ENCODE assay signal across 14 mouse cellular contexts in the genomic region with DNA sequence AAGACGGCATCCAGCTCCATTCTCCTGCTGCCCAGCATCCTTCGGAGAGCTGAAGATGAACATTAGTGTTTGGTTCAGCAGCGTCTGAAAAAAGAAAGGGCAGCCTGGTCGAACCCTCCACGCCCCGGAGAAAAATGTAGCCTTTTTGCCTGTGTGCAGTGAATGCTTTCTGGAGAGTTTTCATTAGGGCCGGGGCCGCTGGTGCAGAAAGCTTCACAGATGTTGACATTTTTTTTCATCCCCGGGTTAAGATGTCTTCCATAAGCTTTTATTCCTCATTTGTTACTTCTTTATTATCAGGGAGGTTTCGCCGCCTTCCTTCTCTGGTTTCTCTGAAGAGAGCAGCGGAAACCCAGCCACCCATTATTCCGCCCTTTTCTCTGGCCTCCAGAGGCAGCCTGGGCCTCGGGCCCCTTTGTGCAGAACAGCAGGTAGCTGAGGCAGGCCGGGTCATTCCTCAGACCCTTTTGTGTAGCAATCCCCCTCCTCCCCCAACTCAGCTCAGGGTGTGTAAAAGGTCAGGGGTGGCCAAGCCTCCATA.
DNase-seq lines count a peak whose midpoint lies in the region; ATAC-seq and TF ChIP-seq lines count a peak whose summit lies in the region.
"Had no signal": no experiment of that assay in that cellular context is flagged by ENCODE, and none has a peak within 500 bp of the region (broad histone marks: within the 10 kb centered on the region; RNA-seq: fewer than 3 reads in every experiment).

No protein-coding gene starts in this region.

- peak overlapping the region; percentile 25; the same call in 1 of the 2 replicates for H3K4me2 ChIP-seq in forebrain, embryonic 15.5 days (replicated peaks)
- peak overlapping the region; percentile 35 for H3K4me2 ChIP-seq in midbrain, embryonic 12.5 days (replicated peaks)
- no peak overlapping the region for H3K4me2 ChIP-seq in intestine, embryonic 16.5 days (ENCODE audit: low read depth, low read length)
- H3K4me2 ChIP-seq: heart, embryonic 15.5 days; lung, embryonic 15.5 days had no signal

- no peaks in the 10 kb centered on the region for H3K27me3 ChIP-seq in E14TG2a.4 (ENCODE audit: insufficient read depth, low read length)
- H3K27me3 ChIP-seq in forebrain, embryonic 15.5 days: 0 out of 2 replicates have a peak, but pooled peaks cover 3% of the 10 kb centered on the region
- H3K27me3 ChIP-seq in midbrain, embryonic 12.5 days: peaks cover 72% of the 10 kb centered on the region
- no peaks in the 10 kb centered on the region for H3K27me3 ChIP-seq in intestine, embryonic 16.5 days (replicated peaks; ENCODE audit: control insufficient read depth, insufficient read depth, low read length)
- H3K27me3 ChIP-seq: lung, embryonic 15.5 days had no signal

- no peak overlapping the region for H3K9ac ChIP-seq in forebrain, embryonic 15.5 days (replicated peaks)
- 0 out of 2 replicates have a peak overlapping the region, but pooled peaks have one; percentile 1 for H3K9ac ChIP-seq in midbrain, embryonic 12.5 days (replicated peaks)
- no peak overlapping the region for H3K9ac ChIP-seq in intestine, embryonic 16.5 days (ENCODE audit: low read depth, low read length)
- H3K9ac ChIP-seq: heart, embryonic 15.5 days; lung, embryonic 15.5 days had no signal

- no peak for ATAC-seq in forebrain, embryonic 15.5 days (replicated peaks)
- no peak for ATAC-seq in midbrain, embryonic 12.5 days (ENCODE audit: low FRiP score, low read depth)
- no peak for ATAC-seq in intestine, embryonic 16.5 days
- ATAC-seq: CD4-positive, CD25-positive, alpha-beta regulatory T cell, adult 4 months had no signal

- no peak for TF ChIP-seq POLR2A in brain, embryonic 14.5 days (IDR thresholded peaks at IDR 0.05; ENCODE audit: borderline replicate concordance, extremely low read depth, insufficient read depth, insufficient read length, poor library complexity, severe bottlenecking)

- H3K4me1 ChIP-seq in E14TG2a.4 (replicated peaks; ENCODE audit: low read depth, low read length): peaks cover 61% of the 10 kb centered on the region
- peaks cover 11% of the 10 kb centered on the region for H3K4me1 ChIP-seq in forebrain, embryonic 15.5 days
- H3K4me1 ChIP-seq in midbrain, embryonic 12.5 days: peaks cover 17% of the 10 kb centered on the region
- H3K4me1 ChIP-seq in intestine, embryonic 16.5 days (ENCODE audit: control insufficient read depth, insufficient read depth, low read length): no peaks in the 10 kb centered on the region
- H3K4me1 ChIP-seq: heart, embryonic 15.5 days had no signal

- no peak for TF ChIP-seq CTCF in E14TG2a.4 (conservative IDR thresholded peaks at IDR 0.05; ENCODE audit: low read length)
- TF ChIP-seq CTCF in brain, embryonic 14.5 days (IDR thresholded peaks at IDR 0.05; ENCODE audit: borderline replicate concordance, extremely low read depth, insufficient read depth, insufficient read length): no peak

- peaks cover 6% of the 10 kb centered on the region for H3K9me3 ChIP-seq in E14TG2a.4 (ENCODE audit: low read length)
- H3K9me3 ChIP-seq in forebrain, embryonic 15.5 days: no peaks in the 10 kb centered on the region
- H3K9me3 ChIP-seq in midbrain, embryonic 12.5 days: peaks cover 3% of the 10 kb centered on the region; the same call in 1 of the 2 replicates
- H3K9me3 ChIP-seq in intestine, embryonic 16.5 days (ENCODE audit: control insufficient read depth, low read length): no peaks in the 10 kb centered on the region
- H3K9me3 ChIP-seq: lung, embryonic 15.5 days had no signal

- intact Hi-C loops in gastrocnemius, postnatal 36 days (cut with DNase I): no loop called here

- peak overlapping the region; percentile 77 for H3K4me3 ChIP-seq in E14TG2a.4 (replicated peaks; ENCODE audit: low read length)
- no peak overlapping the region for H3K4me3 ChIP-seq in forebrain, embryonic 15.5 days
- peak overlapping the region; percentile 7; the same call in 1 of the 2 replicates for H3K4me3 ChIP-seq in midbrain, embryonic 12.5 days
- no peak overlapping the region for H3K4me3 ChIP-seq in intestine, embryonic 16.5 days (ENCODE audit: low read length)
- H3K4me3 ChIP-seq: heart, embryonic 15.5 days; lung, embryonic 15.5 days had no signal

- peak; percentile 47 for DNase-seq in brain, embryonic 14.5 days (ENCODE audit: low read depth)
- DNase-seq in gastrocnemius, postnatal 36 days: no peak
- DNase-seq in adrenal gland, adult 18-20 months (ENCODE audit: low spot score in 2 of 2): no peak
- DNase-seq in cerebellum, adult 9-11 months: no peak
- DNase-seq: kidney, adult 9 months; right cerebral cortex, postnatal 25 days; thymus, adult 2 months had no signal

- WGBS in forebrain, embryonic 15.5 days: 8% methylated on average over 15 of the region's 15 CpGs
- 4% methylated on average over 15 of the region's 15 CpGs for WGBS in midbrain, embryonic 12.5 days
- WGBS in intestine, embryonic 16.5 days: 35% methylated on average over 15 of the region's 15 CpGs

- no peak overlapping the region for H3K27ac ChIP-seq in forebrain, embryonic 15.5 days (replicated peaks)
- 0 out of 2 replicates have a peak overlapping the region, but pooled peaks have one; percentile 16 for H3K27ac ChIP-seq in midbrain, embryonic 12.5 days (replicated peaks)
- no peak overlapping the region for H3K27ac ChIP-seq in intestine, embryonic 16.5 days (ENCODE audit: low read length)
- H3K27ac ChIP-seq: heart, embryonic 15.5 days; lung, embryonic 15.5 days had no signal

- peaks cover 10% of the 10 kb centered on the region for H3K36me3 ChIP-seq in E14TG2a.4 (ENCODE audit: insufficient read depth, low read length)
- H3K36me3 ChIP-seq in forebrain, embryonic 15.5 days: no peaks in the 10 kb centered on the region
- H3K36me3 ChIP-seq in midbrain, embryonic 12.5 days: no peaks in the 10 kb centered on the region
- H3K36me3 ChIP-seq in intestine, embryonic 16.5 days (ENCODE audit: control insufficient read depth, insufficient read depth, low read length): no peaks in the 10 kb centered on the region
- H3K36me3 ChIP-seq: heart, embryonic 15.5 days; lung, embryonic 15.5 days had no signal

Comparison
In these comparisons a context has a peak if more than half of its experiments do, and no peak if none do; other contexts are left out.
1. H3K4me3 ChIP-seq: peak in E14TG2a.4 (single experiment) and midbrain, embryonic 12.5 days (single experiment); none in forebrain, embryonic 15.5 days (single experiment) and intestine, embryonic 16.5 days (single experiment).